Mouse (Mus musculus): ENCODE results near the gene Mtmr11. TPM values are rescaled to one million over a fixed set of nuclear protein-coding genes. Genes with fewer than 3 reads are reported as not detected.
"Not testable (repeated sequence)": the region's sequence is repeated elsewhere in the genome, so short reads cannot be mapped to it uniquely, and the experiment has no call there.

Gene Mtmr11
- polyA plus RNA-seq, 1 experiment from 2014 or later = 3.7 TPM

DNA sequence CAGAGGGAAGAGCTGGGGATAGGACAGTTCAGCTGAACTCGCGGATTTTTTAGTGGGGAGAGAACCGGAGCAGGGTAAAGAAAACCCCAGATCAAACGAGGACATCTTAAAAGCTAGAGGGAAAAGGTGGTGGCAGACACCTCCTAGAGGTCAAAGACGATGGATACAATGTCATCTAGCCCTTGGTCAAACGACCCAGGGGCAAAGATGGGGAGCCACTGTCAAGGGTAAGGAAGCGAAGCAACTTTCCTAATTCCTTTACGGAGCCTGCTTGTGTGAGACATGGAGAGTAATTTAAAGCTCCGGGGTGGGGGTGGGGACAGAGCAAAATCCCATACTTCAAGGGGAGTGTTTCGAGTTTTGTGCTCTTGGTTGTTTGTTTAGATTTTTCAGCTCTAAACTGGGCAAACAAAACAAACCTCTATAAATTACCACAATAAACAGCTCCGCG, 57.4 kb downstream of the Mtmr11 start:
- under 1% methylated on average over 12 of the region's 12 CpGs for WGBS (ENCODE audit: insufficient replicate concordance)
- no peak for ATAC-seq (ENCODE audit: insufficient read depth)
- peaks cover 43% of the 10 kb centered on the region for H3K4me1 ChIP-seq (replicated peaks)
- no peaks in the 10 kb centered on the region for H3K36me3 ChIP-seq (replicated peaks)
- no peaks in the 10 kb centered on the region; the same call in 1 of the 2 replicates for H3K27me3 ChIP-seq
- H3K4me2 ChIP-seq = peak overlapping the region; percentile 88
- H3K4me3 ChIP-seq (replicated peaks) = peak overlapping the region; percentile 64
- H3K9ac ChIP-seq = peak overlapping the region; percentile 84
- H3K9me3 ChIP-seq (replicated peaks) = no peaks in the 10 kb centered on the region
- peak overlapping the region; percentile 100 for H3K27ac ChIP-seq (replicated peaks)

- Histone ChIP-seq H3K4me2 (peak within 1 kb of the TSS; percentile 88), H3K27me3 (no peaks in the 10 kb centered on the region; the same call in 1 of the 2 replicates), H3K27ac (replicated peaks) (peak within 1 kb of the TSS; percentile 100), H3K9me3 (replicated peaks) (no peaks in the 10 kb centered on the region), H3K36me3 (replicated peaks) (no peaks in the 10 kb centered on the region), H3K4me3 (replicated peaks) (peak within 1 kb of the TSS; percentile 64), H3K9ac (peak within 1 kb of the TSS; percentile 84), H3K4me1 (replicated peaks) (peaks cover 45% of the 10 kb centered on the region)
- peak; percentile 57 for ATAC-seq (ENCODE audit: insufficient read depth)
- WGBS (ENCODE audit: insufficient replicate concordance) = under 1% methylated on average over 37 of the region's 37 CpGs
Observed at GRCm38 (mm10) chr3:96219661-96220130, 57.9 kb downstream of the Mtmr11 start, which contains the start of the genes Bola1 and Hist2h2ab. Gene Bola1, minus strand, starts transcription at chr3:96219709. Gene Hist2h2ab, plus strand, starts transcription at chr3:96219865.

DNA sequence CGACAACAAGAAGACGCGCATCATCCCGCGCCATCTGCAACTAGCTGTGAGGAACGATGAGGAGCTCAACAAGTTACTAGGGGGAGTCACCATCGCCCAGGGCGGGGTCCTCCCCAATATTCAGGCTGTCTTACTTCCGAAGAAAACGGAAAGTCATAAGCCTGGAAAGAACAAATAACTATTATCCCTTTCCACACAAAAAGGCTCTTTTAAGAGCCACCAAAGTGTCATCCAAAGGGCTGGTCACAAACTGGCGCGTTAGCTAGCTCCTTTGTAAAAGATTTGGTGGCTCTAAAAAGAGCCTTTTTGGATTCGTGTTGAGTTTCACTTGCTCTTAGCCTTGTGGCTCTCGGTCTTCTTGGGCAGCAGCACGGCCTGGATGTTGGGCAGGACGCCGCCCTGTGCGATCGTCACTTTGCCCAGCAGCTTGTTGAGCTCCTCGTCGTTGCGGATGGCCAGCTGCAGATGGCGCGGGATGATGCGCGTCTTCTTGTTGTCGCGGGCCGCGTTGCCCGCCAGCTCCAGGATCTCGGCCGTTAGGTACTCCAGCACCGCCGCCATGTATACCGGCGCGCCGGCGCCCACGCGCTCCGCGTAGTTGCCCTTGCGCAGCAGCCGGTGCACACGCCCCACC, 58.4 kb downstream of the Mtmr11 start:
- Histone ChIP-seq H3K4me3 (replicated peaks) (peak overlapping the region; percentile 64), H3K9ac (peak overlapping the region; percentile 84), H3K4me1 (replicated peaks) (peaks cover 49% of the 10 kb centered on the region), H3K27ac (replicated peaks) (peak overlapping the region; percentile 100), H3K4me2 (peak overlapping the region; percentile 88)
- WGBS (ENCODE audit: insufficient replicate concordance) = under 1% methylated on average over 43 of the region's 47 CpGs
- ATAC-seq (ENCODE audit: insufficient read depth) = peak; percentile 11; the same call in 1 of the 2 replicates
- not testable (repeated sequence) for H3K27me3 ChIP-seq; H3K9me3 ChIP-seq (replicated peaks); H3K36me3 ChIP-seq (replicated peaks)

DNA sequence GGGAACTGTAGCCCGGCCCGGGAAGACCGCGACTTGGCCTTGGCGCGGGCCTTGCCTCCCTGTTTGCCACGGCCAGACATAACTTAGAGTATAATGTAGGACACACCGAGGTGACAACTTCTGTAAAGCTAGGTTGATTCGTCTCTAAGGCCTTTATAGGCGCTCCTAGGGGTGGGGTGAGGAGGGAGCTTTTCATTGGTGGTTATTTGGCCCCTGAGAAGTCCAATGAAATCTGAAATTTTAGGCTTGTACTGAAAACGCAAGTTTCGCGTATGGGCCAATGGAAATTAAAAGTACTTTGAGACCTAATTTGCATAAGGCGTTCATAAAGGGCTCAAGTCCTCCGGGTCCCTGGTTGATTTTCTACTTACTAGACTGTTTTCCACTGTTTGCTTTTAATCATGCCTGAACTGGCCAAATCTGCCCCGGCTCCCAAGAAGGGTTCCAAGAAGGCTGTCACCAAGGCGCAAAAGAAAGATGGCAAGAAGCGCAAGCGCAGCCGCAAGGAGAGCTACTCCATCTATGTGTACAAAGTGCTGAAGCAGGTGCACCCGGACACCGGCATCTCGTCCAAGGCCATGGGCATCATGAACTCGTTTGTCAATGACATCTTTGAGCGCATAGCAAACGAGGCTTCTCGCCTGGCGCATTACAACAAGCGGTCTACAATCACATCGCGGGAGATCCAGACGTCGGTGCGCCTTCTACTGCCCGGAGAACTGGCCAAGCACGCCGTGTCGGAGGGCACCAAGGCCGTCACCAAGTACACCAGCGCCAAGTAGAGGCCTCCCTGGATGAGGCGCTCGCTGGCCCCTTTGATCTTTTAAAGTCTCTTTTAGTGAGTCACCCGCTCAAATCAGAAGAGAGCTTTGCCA, 59.2 kb downstream of the Mtmr11 start, which contains the start of the genes Hist2h2ac and Hist2h2be:
Hist2h2ac (minus strand) TSS at position 116 of the 875 bp plus-strand sequence.
Hist2h2be (plus strand) TSS at position 355 of the 875 bp plus-strand sequence.
- under 1% methylated on average over 43 of the region's 43 CpGs for WGBS (ENCODE audit: insufficient replicate concordance)
- H3K4me1 ChIP-seq (replicated peaks) = peaks cover 53% of the 10 kb centered on the region

More for the DNA sequence above, 59.2 kb downstream of the Mtmr11 start, which contains the start of the genes Hist2h2ac and Hist2h2be:
- Histone ChIP-seq H3K27me3 (no peaks in the 10 kb centered on the region), H3K4me2 (peak within 1 kb of the TSS; percentile 88), H3K9ac (peak within 1 kb of the TSS; percentile 84), H3K27ac (replicated peaks) (peak within 1 kb of the TSS; percentile 100), H3K9me3 (replicated peaks) (no peaks in the 10 kb centered on the region), H3K4me3 (replicated peaks) (peak within 1 kb of the TSS; percentile 64), H3K36me3 (replicated peaks) (no peaks in the 10 kb centered on the region)
- ATAC-seq (ENCODE audit: insufficient read depth) = peak; percentile 90

Small RNA genes lying within 50 kb of the gene (microRNA-seq; reads per million reads assigned to microRNA genes)
- not detected for gene Gm44492

Other genes with a start within 250 kb of the Mtmr11 start
- gene Anp32e, start 232.8 kb upstream of the Mtmr11 start, polyA plus RNA-seq (2015; fragmentation: Nextera tagmentation; extraction: Ambion mirVana) = 117 and 129 TPM in 2 replicates
- 5.9 and 6.6 TPM in 2 replicates for gene Plekho1, start 166.0 kb upstream of the Mtmr11 start, polyA plus RNA-seq (2015; fragmentation: Nextera tagmentation; extraction: Ambion mirVana)
- 12.6 and 14.1 TPM in 2 replicates for gene Vps45, start 103.5 kb upstream of the Mtmr11 start, polyA plus RNA-seq (2015; fragmentation: Nextera tagmentation; extraction: Ambion mirVana)
- 10.3 and 12.0 TPM in 2 replicates for gene Otud7b, start 57.5 kb upstream of the Mtmr11 start, polyA plus RNA-seq (2015; fragmentation: Nextera tagmentation; extraction: Ambion mirVana)
- 73.7 and 76.6 TPM in 2 replicates for gene Sf3b4, start 10.3 kb downstream of the Mtmr11 start, polyA plus RNA-seq (2015; fragmentation: Nextera tagmentation; extraction: Ambion mirVana)
- gene Sv2a, start 19.1 kb downstream of the Mtmr11 start, polyA plus RNA-seq (2015; fragmentation: Nextera tagmentation; extraction: Ambion mirVana) = 0.23 and 0.26 TPM in 2 replicates
- 32.1 and 34.6 TPM in 2 replicates for gene Bola1, start 57.7 kb downstream of the Mtmr11 start, polyA plus RNA-seq (2015; fragmentation: Nextera tagmentation; extraction: Ambion mirVana)
- gene Hist2h2ab, start 57.9 kb downstream of the Mtmr11 start, polyA plus RNA-seq (2015; fragmentation: Nextera tagmentation; extraction: Ambion mirVana) = 0.40 and 0.58 TPM in 2 replicates
- gene Hist2h2ac, start 58.9 kb downstream of the Mtmr11 start, polyA plus RNA-seq (2015; fragmentation: Nextera tagmentation; extraction: Ambion mirVana) = 16.1 and 18.0 TPM in 2 replicates
- 6.5 and 7.7 TPM in 2 replicates for gene Hist2h2be, start 59.1 kb downstream of the Mtmr11 start, polyA plus RNA-seq (2015; fragmentation: Nextera tagmentation; extraction: Ambion mirVana)
- 10.8 and 13.6 TPM in 2 replicates for gene Hist2h3c2, start 77.1 kb downstream of the Mtmr11 start, polyA plus RNA-seq (2015; fragmentation: Nextera tagmentation; extraction: Ambion mirVana)
- gene Hist2h2aa2, start 78.3 kb downstream of the Mtmr11 start, polyA plus RNA-seq (2015; fragmentation: Nextera tagmentation; extraction: Ambion mirVana) = 54.8 and 64.9 TPM in 2 replicates
- gene Hist2h2aa1, start 83.5 kb downstream of the Mtmr11 start, polyA plus RNA-seq (2015; fragmentation: Nextera tagmentation; extraction: Ambion mirVana) = 31.3 and 45.2 TPM in 2 replicates
- 2.5 and 3.2 TPM in 2 replicates for gene Hist2h3c1, start 84.7 kb downstream of the Mtmr11 start, polyA plus RNA-seq (2015; fragmentation: Nextera tagmentation; extraction: Ambion mirVana)
- gene Hist2h4, start 101.3 kb downstream of the Mtmr11 start, polyA plus RNA-seq (2015; fragmentation: Nextera tagmentation; extraction: Ambion mirVana) = 29.3 and 32.9 TPM in 2 replicates
- 78.7 and 99.7 TPM in 2 replicates for gene Hist2h3b, start 106.7 kb downstream of the Mtmr11 start, polyA plus RNA-seq (2015; fragmentation: Nextera tagmentation; extraction: Ambion mirVana)
- gene Hist2h2bb, start 107.7 kb downstream of the Mtmr11 start, polyA plus RNA-seq (2015; fragmentation: Nextera tagmentation; extraction: Ambion mirVana) = 19.4 and 24.6 TPM in 2 replicates
- 4.4 and 4.7 TPM in 2 replicates for gene Fcgr1, start 132.0 kb downstream of the Mtmr11 start, polyA plus RNA-seq (2015; fragmentation: Nextera tagmentation; extraction: Ambion mirVana)

Measured in liver, embryonic 15.5 days (tissue).